Mouse (Mus musculus) ES-Bruce4 (cell line): Measurements from ENCODE around the gene Celsr1.

ENCODE experiments used
- CTCF ChIP-seq: IDR thresholded peaks from one replicate; pipeline ENCODE4 v1.8.1; 2011; ENCODE audit warnings: low read depth, low read length
- POLR2A ChIP-seq: IDR thresholded peaks from one replicate; pipeline ENCODE4 v1.8.1; 2011; ENCODE audit warnings: low read length; ENCODE audit not compliant: insufficient read depth

DNA sequence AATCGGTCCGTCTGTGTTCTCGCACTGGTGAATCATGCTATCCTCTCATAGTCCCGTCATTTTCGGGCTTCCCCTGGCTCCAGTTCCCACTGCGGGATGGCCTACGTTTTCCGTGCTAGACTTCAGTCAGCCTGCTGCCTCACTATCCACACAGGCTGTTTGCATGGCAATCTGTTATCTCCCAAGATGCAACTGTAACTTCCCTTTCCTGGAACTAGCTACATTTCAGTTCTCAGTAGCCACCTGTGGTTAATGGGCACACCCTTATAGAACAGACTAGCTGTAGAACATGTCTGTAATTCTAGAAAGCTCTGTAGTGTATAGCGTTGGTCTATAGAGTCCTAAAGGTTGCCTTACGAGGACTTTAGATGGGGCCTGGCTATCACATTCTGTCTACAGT lies 17.6 kb upstream of the Celsr1 start:
- TF ChIP-seq POLR2A (no peak), CTCF (no peak)
